Mouse (Mus musculus): ENCODE data around the gene Tnrc6c.

DNA sequence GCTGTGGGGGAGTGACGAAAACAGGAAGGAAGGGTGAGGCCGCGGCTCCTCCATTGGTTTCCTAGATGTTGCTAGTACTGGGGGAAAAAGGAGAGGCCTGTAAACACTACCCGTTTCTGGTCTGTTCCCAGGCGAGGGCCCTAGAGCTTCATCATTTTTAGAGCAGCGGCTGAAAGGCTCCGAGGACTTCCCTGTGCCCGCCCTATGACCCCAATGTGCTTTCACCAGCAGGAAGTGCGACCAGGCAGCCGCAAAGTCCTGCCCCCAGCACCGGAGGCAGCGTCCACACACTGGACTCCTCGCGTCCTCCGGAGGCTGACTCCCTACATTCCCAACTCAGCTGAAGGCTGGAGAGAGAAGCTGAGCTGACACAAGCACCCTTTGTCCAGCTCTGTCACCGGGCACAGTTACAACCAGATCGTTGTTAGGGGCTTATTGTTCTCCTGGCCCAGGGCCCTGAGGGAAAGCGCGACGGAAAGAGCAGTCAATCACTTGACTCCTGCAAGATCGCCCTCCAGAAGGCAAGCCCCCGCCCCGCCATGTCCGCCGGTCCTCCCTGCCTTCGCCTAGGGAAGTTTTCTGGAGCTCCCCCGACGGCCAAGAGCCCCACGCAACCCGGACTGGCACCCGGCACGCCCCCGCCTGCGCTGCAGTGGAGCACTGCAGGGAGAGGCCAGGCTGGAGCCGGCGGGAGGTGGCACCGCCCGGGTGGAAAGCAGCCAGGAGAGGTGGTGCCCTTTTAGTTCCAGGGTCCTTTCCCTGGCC is 125.5 kb downstream of the Tnrc6c start:
- no peak for TF ChIP-seq GATA1 (IDR thresholded peaks at IDR 0.05; ENCODE audit: borderline replicate concordance, low read length)
- TF ChIP-seq FLI1 (IDR thresholded peaks at IDR 0.05; ENCODE audit: low read length), result no peak
